Mouse (Mus musculus): ENCODE results near the gene Ptger1. TPM values are rescaled to one million over a fixed set of nuclear protein-coding genes. Genes with fewer than 3 reads are reported as not detected.

The Ptger1 gene
- total RNA-seq, 4 experiments from 2014 or later = 0.77 to 1.4 (median 1.1) TPM

GRCm38 (mm10) chr8:83697374-83698220, 31.1 kb downstream of the Ptger1 start:
- peak; percentile 88 for DNase-seq

- DNase-seq = peak; percentile 47
Observed at GRCm38 (mm10) chr8:83698291-83698660, 31.8 kb downstream of the Ptger1 start.

- peak; percentile 65 for DNase-seq
Observed at GRCm38 (mm10) chr8:83698661-83699453, 32.4 kb downstream of the Ptger1 start, which contains the start of gene Pkn1. TSS of gene Pkn1 (minus strand) at chr8:83699179.

- no peak for DNase-seq
Observed at GRCm38 (mm10) chr8:83699566-83699965, 33.1 kb downstream of the Ptger1 start.

GRCm38 (mm10) chr8:83700423-83701085, 34.1 kb downstream of the Ptger1 start:
- DNase-seq = no peak

GRCm38 (mm10) chr8:83703426-83703825, 36.9 kb downstream of the Ptger1 start:
- DNase-seq = no peak

GRCm38 (mm10) chr8:83706411-83706810, 39.9 kb downstream of the Ptger1 start:
- no peak for DNase-seq

GRCm38 (mm10) chr8:83707554-83707953, 41.1 kb downstream of the Ptger1 start:
- DNase-seq = no peak

GRCm38 (mm10) chr8:83714676-83715030, 48.2 kb downstream of the Ptger1 start:
- DNase-seq = no peak

GRCm38 (mm10) chr8:83715031-83715690, 48.7 kb downstream of the Ptger1 start, which contains the start of gene Ddx39:
TSS of gene Ddx39 (plus strand) at chr8:83715177.
- DNase-seq = peak; percentile 98

- no peak for DNase-seq
Observed at GRCm38 (mm10) chr8:83715771-83716170, 49.3 kb downstream of the Ptger1 start.

GRCm38 (mm10) chr8:83716563-83716962, 50.1 kb downstream of the Ptger1 start:
- no peak for DNase-seq

- no peak for DNase-seq
Observed at GRCm38 (mm10) chr8:83719048-83719447, 52.6 kb downstream of the Ptger1 start.

- no peak for DNase-seq
Observed at GRCm38 (mm10) chr8:83719693-83720092, 53.2 kb downstream of the Ptger1 start.

GRCm38 (mm10) chr8:83721405-83722025, 55.0 kb downstream of the Ptger1 start:
- no peak for DNase-seq

Other genes with a start within 250 kb of the Ptger1 start
- gene Scoc, start 208.3 kb upstream of the Ptger1 start, total RNA-seq (2022) = 10 to 100 TPM; 64.7 to 84.2 (median 75.1) TPM
- not detected for gene Olfr370, start 130.9 kb upstream of the Ptger1 start, total RNA-seq (2022)
- gene Ndufb7, start 100.0 kb upstream of the Ptger1 start, total RNA-seq (2022) = 100 to 1,000 TPM; 160 to 240 (median 171) TPM
- gene Tecr, start 58.7 kb upstream of the Ptger1 start, total RNA-seq (2022) = 100 to 1,000 TPM; 432 to 499 (median 449) TPM
- gene Dnajb1, start 58.5 kb upstream of the Ptger1 start, total RNA-seq (2022) = 10 to 100 TPM; 25.6 to 40.4 (median 25.8) TPM
- 10 to 100 TPM; 35.1 to 48.0 (median 40.1) TPM for gene Gipc1, start 14.0 kb upstream of the Ptger1 start, total RNA-seq (2022)
- 100 to 1,000 TPM; 108 to 141 (median 123) TPM for gene Pkn1, start 32.5 kb downstream of the Ptger1 start, total RNA-seq (2022)
- gene Ddx39, start 48.5 kb downstream of the Ptger1 start, total RNA-seq (2022) = 10 to 100 TPM; 15.4 to 28.6 (median 20.7) TPM
- gene Adgre5, start 74.6 kb downstream of the Ptger1 start, total RNA-seq (2022) = 10 to 100 TPM; 21.8 to 45.5 (median 35.2) TPM
- 100 to 1,000 TPM in 3 of 4 experiments, 10 to 100 TPM in 1; 90.5 to 113 (median 105) TPM for gene Adgrl1, start 233.4 kb downstream of the Ptger1 start, total RNA-seq (2022)